Mouse (Mus musculus) induced T-regulatory cell, adult 2 months (primary cell): ENCODE measurements around the gene Get4.

Experiments used
- DNase-seq: peaks from one replicate; pipeline ENCODE4 v3.0.0-alpha.2; 2012; ENCODE audit warnings: low read depth

The Get4 gene

GRCm38 (mm10) chr5:139241022-139241761, 10.9 kb upstream of the Get4 start:
- DNase-seq = no peak

- no peak for DNase-seq
Measured at GRCm38 (mm10) chr5:139243384-139243783, 8.7 kb upstream of the Get4 start.

GRCm38 (mm10) chr5:139247767-139248166, 4.4 kb upstream of the Get4 start:
- no peak for DNase-seq

- DNase-seq = no peak
Measured at GRCm38 (mm10) chr5:139248846-139249245, 3.3 kb upstream of the Get4 start.

GRCm38 (mm10) chr5:139251279-139251678, 845 bp upstream of the Get4 start:
- DNase-seq = no peak

GRCm38 (mm10) chr5:139251736-139252080, 416 bp upstream of the Get4 start:
- DNase-seq = no peak

GRCm38 (mm10) chr5:139252910-139253245, 754 bp downstream of the Get4 start:
- DNase-seq = no peak

GRCm38 (mm10) chr5:139253301-139253741, 1.2 kb downstream of the Get4 start:
- DNase-seq = peak; percentile 75

- no peak for DNase-seq
Measured at GRCm38 (mm10) chr5:139254938-139255337, 2.8 kb downstream of the Get4 start.

- DNase-seq = no peak
Measured at GRCm38 (mm10) chr5:139255777-139256176, 3.7 kb downstream of the Get4 start.

- no peak for DNase-seq
Measured at GRCm38 (mm10) chr5:139256211-139256765, 4.2 kb downstream of the Get4 start.

- no peak for DNase-seq
Measured at GRCm38 (mm10) chr5:139257265-139257664, 5.1 kb downstream of the Get4 start.

GRCm38 (mm10) chr5:139257818-139258217, 5.7 kb downstream of the Get4 start:
- DNase-seq = no peak

- DNase-seq = no peak
Measured at GRCm38 (mm10) chr5:139258371-139259035, 6.4 kb downstream of the Get4 start.

- DNase-seq = no peak
Measured at GRCm38 (mm10) chr5:139259853-139260252, 7.7 kb downstream of the Get4 start.

- DNase-seq = no peak
Measured at GRCm38 (mm10) chr5:139261403-139261802, 9.3 kb downstream of the Get4 start.

- no peak for DNase-seq
Measured at GRCm38 (mm10) chr5:139267661-139268060, 15.5 kb downstream of the Get4 start.

- no peak for DNase-seq
Measured at GRCm38 (mm10) chr5:139270806-139271521, 18.8 kb downstream of the Get4 start.

- DNase-seq = no peak
Measured at GRCm38 (mm10) chr5:139271994-139272554, 19.9 kb downstream of the Get4 start.

GRCm38 (mm10) chr5:139277287-139277686, 25.2 kb downstream of the Get4 start:
- no peak for DNase-seq

GRCm38 (mm10) chr5:139281373-139282112, 29.4 kb downstream of the Get4 start:
- no peak for DNase-seq

- peak; percentile 89 for DNase-seq
Measured at GRCm38 (mm10) chr5:139282191-139282590, 30.1 kb downstream of the Get4 start.
